Mouse (Mus musculus) central nervous system, embryonic 11.5 days (tissue): ENCODE measurements around the gene Zbtb6. TPM values are rescaled to one million over a fixed set of nuclear protein-coding genes. Genes with fewer than 3 reads are reported as not detected.

Experiments used
- polyA plus RNA-seq: library from polyadenylated mRNA; depleted of rRNA; stranded (reverse); fragments of >200 nt; gene quantifications from 2 replicates; pipeline ENCODE4 v1.2.3, GENCODE M21; 2012; rRNA removed

Gene Zbtb6
- 8.0 and 12.5 TPM in 2 replicates for polyA plus RNA-seq

DNA sequence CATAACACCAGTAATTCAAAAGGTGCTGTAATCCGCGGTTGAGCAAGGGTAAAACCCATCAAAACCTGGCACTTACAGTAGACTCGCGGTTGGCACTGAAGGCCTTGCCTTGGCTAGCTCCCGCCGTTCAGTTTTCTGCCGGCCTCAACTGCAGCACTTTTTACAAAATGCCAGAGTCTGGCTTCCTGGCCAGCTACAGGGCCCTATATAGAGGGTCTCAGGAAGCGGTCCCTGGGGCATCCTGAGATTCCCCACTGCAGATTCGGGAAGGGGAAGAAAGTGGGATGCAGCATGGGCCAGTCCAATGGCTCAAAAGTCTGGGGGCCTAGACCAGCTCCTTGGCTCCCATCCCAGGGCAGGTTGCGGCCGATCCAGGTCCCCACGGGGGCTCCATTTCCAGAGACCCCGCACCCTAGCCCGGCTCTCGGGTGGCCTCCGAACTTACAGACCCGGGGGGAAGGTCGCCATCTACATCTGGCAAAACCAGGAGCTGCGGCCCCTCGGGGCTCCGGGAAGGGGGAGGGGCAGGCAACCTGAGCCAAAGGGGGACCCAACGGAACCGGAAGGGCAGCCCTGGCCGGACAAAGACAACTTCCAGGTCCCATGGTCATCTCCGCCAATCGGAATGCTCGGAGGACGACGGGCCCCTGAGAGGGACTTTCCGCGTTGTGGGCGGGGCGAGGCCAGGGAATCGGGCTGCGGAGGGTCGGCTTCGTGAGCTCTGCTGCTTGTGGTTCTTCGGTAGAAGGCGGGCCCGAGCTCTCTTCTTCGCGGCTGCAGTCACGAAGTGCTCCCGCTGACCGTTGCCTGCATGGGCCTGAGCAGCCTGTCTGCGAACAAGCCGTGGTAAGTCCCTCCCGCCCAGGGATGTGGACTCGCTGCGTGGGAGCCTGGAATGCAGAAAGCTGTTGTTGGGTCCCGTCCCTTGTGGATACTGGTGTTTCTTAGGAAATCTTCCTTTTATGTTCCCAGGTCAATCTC is at the start of gene Zbtb6, which contains the start of the genes Zbtb26 and Rabgap1:
Gene Zbtb6, minus strand, starts transcription at position 561 of the 981 bp plus-strand sequence.
Gene Zbtb26, minus strand, starts transcription at position 525 of the 981 bp plus-strand sequence.
Gene Rabgap1, plus strand, starts transcription at position 669 of the 981 bp plus-strand sequence.

DNA sequence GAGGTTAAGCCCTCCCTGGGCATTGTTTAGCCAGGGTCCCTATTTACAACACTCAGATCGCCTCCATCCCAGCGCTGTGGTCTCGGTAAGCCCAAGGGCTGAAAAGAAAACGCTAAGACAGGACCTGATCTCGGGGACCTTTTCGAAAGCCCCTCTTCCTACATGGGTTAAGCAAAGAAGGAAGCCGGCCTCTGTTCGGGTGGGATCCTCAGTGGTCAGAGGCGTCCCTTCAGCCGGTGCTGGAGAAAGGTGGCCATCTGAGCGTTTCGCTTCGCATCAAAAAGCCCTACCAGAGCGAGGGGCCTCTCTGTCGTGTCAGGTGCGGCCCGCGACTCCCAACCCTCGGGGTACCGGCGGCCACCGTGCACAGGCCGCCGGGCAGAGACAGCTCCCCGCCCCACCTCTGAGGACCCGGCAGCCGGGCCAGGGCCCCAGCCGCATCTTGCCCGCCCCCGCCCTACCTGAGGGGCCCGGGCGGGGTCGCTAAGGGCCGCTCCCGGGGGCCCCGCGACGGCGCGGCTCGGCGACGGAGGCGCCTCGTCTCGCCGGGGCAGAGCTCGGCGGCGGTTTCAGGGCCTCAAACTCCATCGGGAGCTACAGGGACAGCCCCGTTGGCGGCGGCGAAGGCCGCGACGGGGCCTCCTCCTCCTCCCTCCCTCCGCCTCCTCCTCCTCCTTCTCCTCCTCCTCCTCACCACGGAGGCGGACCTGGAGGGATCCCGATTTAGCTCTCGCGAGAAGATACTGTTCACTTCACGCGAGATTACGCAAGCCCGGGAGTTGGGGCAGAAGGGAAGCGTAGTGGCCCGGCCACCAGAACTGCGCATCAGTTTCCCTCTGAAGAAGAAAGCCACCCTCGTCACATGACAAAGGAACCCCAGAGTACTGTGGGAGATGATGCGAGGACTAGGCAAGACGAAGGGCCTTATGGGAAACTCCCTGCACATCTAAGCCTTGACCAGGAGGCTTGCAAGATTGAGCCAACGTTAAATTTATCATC is 20.4 kb downstream of the Zbtb6 start, which contains the start of gene Rc3h2:
Gene Rc3h2, minus strand, starts transcription at position 598 of the 999 bp plus-strand sequence.

Other genes with a start within 250 kb of the Zbtb6 start
- not detected in 2 replicates for gene Olfr366, start 231.6 kb downstream of the Zbtb6 start, polyA plus RNA-seq
- not detected in 2 replicates for gene Olfr368, start 116.7 kb downstream of the Zbtb6 start, polyA plus RNA-seq
- 52.6 and 80.6 TPM in 2 replicates for gene Pdcl, start 83.8 kb downstream of the Zbtb6 start, polyA plus RNA-seq
- 16.1 and 31.4 TPM in 2 replicates for gene Rc3h2, start 20.3 kb downstream of the Zbtb6 start, polyA plus RNA-seq
- 8.9 and 14.4 TPM in 2 replicates for gene Zbtb26, start within 50 bp of the Zbtb6 start, polyA plus RNA-seq
- gene Rabgap1, start 108 bp upstream of the Zbtb6 start, polyA plus RNA-seq: 48.6 and 61.7 TPM in 2 replicates
- gene Gpr21, start 73.2 kb upstream of the Zbtb6 start, polyA plus RNA-seq: 0.64 and 1.1 TPM in 2 replicates